Mouse (Mus musculus): ENCODE measurements around the gene Mybpc1. TPM values are rescaled to one million over a fixed set of nuclear protein-coding genes. Genes with fewer than 3 reads are reported as not detected.

Gene Mybpc1
- 0.57 and 0.69 TPM in 2 replicates for polyA plus RNA-seq (2015; fragmentation: Nextera tagmentation; extraction: Ambion mirVana)

- Histone ChIP-seq H3K4me1 (replicated peaks; ENCODE audit: control insufficient read depth, insufficient read depth) (no peaks in the 10 kb centered on the region), H3K27me3 (ENCODE audit: control insufficient read depth, insufficient read depth, low read length) (no peaks in the 10 kb centered on the region), H3K36me3 (ENCODE audit: control insufficient read depth, insufficient read depth, low read length) (no peaks in the 10 kb centered on the region), H3K4me3 (ENCODE audit: low read depth, low read length) (no peak within 1 kb of the TSS), H3K9me3 (ENCODE audit: control insufficient read depth, low read length) (no peaks in the 10 kb centered on the region), H3K4me2 (replicated peaks; ENCODE audit: low read depth) (no peak within 1 kb of the TSS), H3K9ac (ENCODE audit: low read length) (no peak within 1 kb of the TSS), H3K27ac (replicated peaks) (no peak within 1 kb of the TSS)
- 25% methylated on average over 16 of the region's 16 CpGs for WGBS
- TF ChIP-seq EP300 (optimal IDR thresholded peaks at IDR 0.05) (no peak), CTCF (IDR thresholded peaks at IDR 0.05; ENCODE audit: low read depth) (no peak)
- no peak for DNase-seq (ENCODE audit: low spot score)
- ATAC-seq (ENCODE audit: low FRiP score, low TSS enrichment) = no peak
These were observed at the start of gene Mybpc1 for GRCm38 (mm10) chr10:88604943-88605342. Mybpc1 (minus strand) TSS chr10:88605152.

GRCm38 (mm10) chr10:88645448-88645847 lies 40.5 kb upstream of the Mybpc1 start:
- Histone ChIP-seq H3K27me3 (ENCODE audit: control insufficient read depth, insufficient read depth, low read length) (no peaks in the 10 kb centered on the region), H3K27ac (replicated peaks) (no peak overlapping the region), H3K4me3 (ENCODE audit: low read depth, low read length) (no peak overlapping the region), H3K9me3 (ENCODE audit: control insufficient read depth, low read length) (no peaks in the 10 kb centered on the region), H3K9ac (ENCODE audit: low read length) (no peak overlapping the region), H3K4me1 (replicated peaks; ENCODE audit: control insufficient read depth, insufficient read depth) (no peaks in the 10 kb centered on the region), H3K36me3 (ENCODE audit: control insufficient read depth, insufficient read depth, low read length) (no peaks in the 10 kb centered on the region), H3K4me2 (replicated peaks; ENCODE audit: low read depth) (no peak overlapping the region)
- no peak for ATAC-seq (ENCODE audit: low FRiP score, low TSS enrichment)
- 52% methylated on average over 5 of the region's 5 CpGs for WGBS
- no peak for DNase-seq (ENCODE audit: low spot score)
- TF ChIP-seq EP300 (optimal IDR thresholded peaks at IDR 0.05) = no peak
- no peak for TF ChIP-seq CTCF (IDR thresholded peaks at IDR 0.05; ENCODE audit: low read depth)

DNA sequence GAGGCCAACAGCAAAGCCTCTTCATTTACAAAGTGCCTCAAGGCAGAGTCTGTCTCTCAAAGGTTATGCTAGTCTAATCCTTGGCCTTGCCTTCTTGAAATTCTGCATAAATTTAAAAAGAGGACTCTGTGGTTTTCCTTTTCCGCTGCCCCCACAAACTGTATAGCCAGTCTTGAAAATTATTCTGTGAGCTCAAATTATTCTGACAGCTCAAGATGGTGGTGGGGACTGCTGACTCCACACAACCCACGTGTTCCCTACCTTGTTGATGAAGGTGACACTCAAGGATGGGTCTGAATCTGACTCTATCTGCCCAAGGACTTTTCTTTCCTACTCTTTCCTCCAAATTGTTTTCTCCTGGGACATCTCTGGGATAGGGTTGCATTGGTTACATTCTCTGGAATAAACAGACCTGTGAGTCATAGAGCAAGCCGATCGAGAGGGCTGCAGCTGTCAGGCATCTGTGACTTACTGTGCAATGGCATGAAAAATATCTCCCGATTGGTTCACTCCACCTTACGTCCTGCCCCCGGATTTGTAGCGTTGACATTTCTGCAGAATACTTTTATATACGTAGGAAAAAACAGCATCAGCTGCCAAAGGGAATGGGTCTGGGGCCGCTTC lies 26.5 kb upstream of the Mybpc1 start:
- no peak for ATAC-seq (ENCODE audit: low FRiP score, low TSS enrichment)
- H3K9ac ChIP-seq (ENCODE audit: low read length) = no peak overlapping the region
- H3K4me2 ChIP-seq (replicated peaks; ENCODE audit: low read depth) = no peak overlapping the region
- no peaks in the 10 kb centered on the region; the same call in 1 of the 2 replicates for H3K4me1 ChIP-seq (replicated peaks; ENCODE audit: control insufficient read depth, insufficient read depth)
- TF ChIP-seq EP300 (optimal IDR thresholded peaks at IDR 0.05) (no peak), CTCF (IDR thresholded peaks at IDR 0.05; ENCODE audit: low read depth) (no peak)
- DNase-seq (ENCODE audit: low spot score) = no peak
- no peak overlapping the region for H3K4me3 ChIP-seq (ENCODE audit: low read depth, low read length)
- H3K27me3 ChIP-seq (ENCODE audit: control insufficient read depth, insufficient read depth, low read length) = no peaks in the 10 kb centered on the region
- no peaks in the 10 kb centered on the region for H3K9me3 ChIP-seq (ENCODE audit: control insufficient read depth, low read length)
- no peaks in the 10 kb centered on the region for H3K36me3 ChIP-seq (ENCODE audit: control insufficient read depth, insufficient read depth, low read length)
- H3K27ac ChIP-seq (replicated peaks) = no peak overlapping the region
- 40% methylated on average over 10 of the region's 10 CpGs for WGBS

DNA sequence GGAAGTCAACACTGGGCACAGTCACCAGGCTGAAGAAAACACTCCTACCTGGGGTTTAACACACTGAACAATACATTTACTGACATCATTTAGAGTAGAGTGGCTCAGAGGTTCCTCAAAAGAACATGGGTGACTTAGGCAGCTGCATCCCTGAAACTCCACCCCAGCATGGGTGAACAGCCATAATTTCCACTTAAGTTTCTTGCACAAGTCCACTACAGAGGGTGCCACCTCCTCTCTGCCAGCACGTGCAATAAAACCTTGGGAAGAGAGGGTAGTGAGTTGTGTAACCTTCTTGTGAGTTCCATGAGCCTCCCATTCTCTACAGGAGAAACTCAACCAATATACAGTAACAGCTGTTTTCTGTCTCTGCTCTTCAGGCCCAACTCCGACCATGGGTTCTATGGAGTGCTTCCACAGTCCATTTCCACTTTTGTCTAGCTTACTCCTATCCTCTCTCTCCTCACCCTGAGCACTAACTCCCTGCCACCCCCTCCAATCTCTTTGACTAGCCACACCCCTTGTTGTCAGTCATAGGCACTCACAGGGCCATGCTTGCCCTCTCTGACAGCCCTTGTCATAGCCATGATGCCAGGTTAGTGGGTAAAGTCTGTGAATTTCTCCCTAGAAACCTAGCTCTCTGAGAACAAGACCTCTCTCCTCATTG lies 25.8 kb upstream of the Mybpc1 start:
- ATAC-seq (ENCODE audit: low FRiP score, low TSS enrichment) = no peak
- no peak overlapping the region for H3K4me3 ChIP-seq (ENCODE audit: low read depth, low read length)
- H3K9me3 ChIP-seq (ENCODE audit: control insufficient read depth, low read length) = no peaks in the 10 kb centered on the region
- no peak overlapping the region for H3K4me2 ChIP-seq (replicated peaks; ENCODE audit: low read depth)
- H3K36me3 ChIP-seq (ENCODE audit: control insufficient read depth, insufficient read depth, low read length) = no peaks in the 10 kb centered on the region
- no peak overlapping the region for H3K27ac ChIP-seq (replicated peaks)
- no peaks in the 10 kb centered on the region for H3K27me3 ChIP-seq (ENCODE audit: control insufficient read depth, insufficient read depth, low read length)
- TF ChIP-seq CTCF (IDR thresholded peaks at IDR 0.05; ENCODE audit: low read depth) (no peak), EP300 (optimal IDR thresholded peaks at IDR 0.05) (no peak)
- no peak overlapping the region for H3K9ac ChIP-seq (ENCODE audit: low read length)
- no peak for DNase-seq (ENCODE audit: low spot score)
- WGBS = 61% methylated on average over 2 of the region's 2 CpGs
- H3K4me1 ChIP-seq (replicated peaks; ENCODE audit: control insufficient read depth, insufficient read depth) = no peaks in the 10 kb centered on the region; the same call in 1 of the 2 replicates

DNA sequence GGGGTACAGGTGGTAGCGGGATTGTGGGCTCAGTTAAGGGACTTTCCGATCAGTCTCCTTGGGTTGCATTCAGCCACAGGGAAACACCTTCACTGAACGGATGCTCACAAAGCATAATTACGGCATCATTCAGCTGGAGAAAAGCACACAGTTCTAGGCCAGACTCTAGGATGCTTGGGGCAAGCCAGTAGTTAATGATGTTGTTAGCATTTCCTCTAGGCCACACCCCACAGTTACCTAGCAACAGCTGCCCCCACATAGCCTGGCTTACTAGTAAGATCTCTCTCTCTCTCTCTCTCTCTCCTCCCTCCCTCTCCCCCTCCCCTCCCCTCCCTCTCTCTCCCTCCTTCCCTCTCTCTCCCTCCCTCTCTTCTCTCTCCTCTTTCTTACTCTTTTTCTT lies 22.1 kb upstream of the Mybpc1 start:
- no peaks in the 10 kb centered on the region for H3K27me3 ChIP-seq (ENCODE audit: control insufficient read depth, insufficient read depth, low read length)
- WGBS = 81% methylated on average over 4 of the region's 4 CpGs
- H3K9me3 ChIP-seq (ENCODE audit: control insufficient read depth, low read length) = no peaks in the 10 kb centered on the region
- no peak overlapping the region for H3K27ac ChIP-seq (replicated peaks)
- H3K36me3 ChIP-seq (ENCODE audit: control insufficient read depth, insufficient read depth, low read length) = no peaks in the 10 kb centered on the region
- no peak overlapping the region for H3K4me3 ChIP-seq (ENCODE audit: low read depth, low read length)
- H3K4me2 ChIP-seq (replicated peaks; ENCODE audit: low read depth) = no peak overlapping the region
- ATAC-seq (ENCODE audit: low FRiP score, low TSS enrichment) (no peak), DNase-seq (ENCODE audit: low spot score) (no peak)
- TF ChIP-seq EP300 (optimal IDR thresholded peaks at IDR 0.05) (no peak), CTCF (IDR thresholded peaks at IDR 0.05; ENCODE audit: low read depth) (no peak)
- H3K4me1 ChIP-seq (replicated peaks; ENCODE audit: control insufficient read depth, insufficient read depth) = no peaks in the 10 kb centered on the region; the same call in 1 of the 2 replicates
- H3K9ac ChIP-seq (ENCODE audit: low read length) = no peak overlapping the region

DNA sequence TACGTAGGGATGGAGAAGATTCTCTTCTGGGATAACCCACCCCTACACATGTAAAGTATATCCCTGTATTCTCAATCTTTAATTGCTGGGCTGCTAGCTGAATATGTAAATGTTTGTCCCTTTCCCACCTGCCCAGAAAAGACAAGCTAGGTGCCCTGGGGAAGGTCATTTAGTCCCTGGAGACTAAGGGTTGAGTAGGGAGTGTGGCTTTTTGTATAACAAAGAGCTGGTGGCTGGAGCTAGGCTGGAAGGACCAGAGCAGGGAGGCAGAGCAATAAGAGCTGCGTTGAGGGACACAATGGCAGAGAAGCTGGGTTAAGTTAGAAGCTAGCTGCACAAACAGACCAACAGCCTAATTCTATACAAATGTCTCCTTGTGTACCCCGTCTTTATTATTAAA lies 21.2 kb upstream of the Mybpc1 start:
- no peak overlapping the region for H3K9ac ChIP-seq (ENCODE audit: low read length)
- H3K27me3 ChIP-seq (ENCODE audit: control insufficient read depth, insufficient read depth, low read length) = no peaks in the 10 kb centered on the region
- DNase-seq (ENCODE audit: low spot score) (no peak), ATAC-seq (ENCODE audit: low FRiP score, low TSS enrichment) (no peak)
- H3K4me3 ChIP-seq (ENCODE audit: low read depth, low read length) = no peak overlapping the region
- TF ChIP-seq CTCF (IDR thresholded peaks at IDR 0.05; ENCODE audit: low read depth) (no peak), EP300 (optimal IDR thresholded peaks at IDR 0.05) (no peak)
- 82% methylated on average over 3 of the region's 3 CpGs for WGBS
- H3K27ac ChIP-seq (replicated peaks) = no peak overlapping the region
- H3K36me3 ChIP-seq (ENCODE audit: control insufficient read depth, insufficient read depth, low read length) = no peaks in the 10 kb centered on the region
- no peaks in the 10 kb centered on the region; the same call in 1 of the 2 replicates for H3K4me1 ChIP-seq (replicated peaks; ENCODE audit: control insufficient read depth, insufficient read depth)
- H3K9me3 ChIP-seq (ENCODE audit: control insufficient read depth, low read length) = no peaks in the 10 kb centered on the region
- H3K4me2 ChIP-seq (replicated peaks; ENCODE audit: low read depth) = no peak overlapping the region

Data from stomach, postnatal 0 days (tissue).